Mouse (Mus musculus) CH12.LX (cell line): ENCODE measurements around the gene Nup210. TPM values are rescaled to one million over a fixed set of nuclear protein-coding genes. Genes with fewer than 3 reads are reported as not detected.

ENCODE experiments used
- DNase-seq: peaks from one replicate; pipeline ENCODE4 v3.0.0-alpha.2; 2013; ENCODE audit errors: extremely low read depth
- H3K27ac ChIP-seq: 2 replicates; pipeline ENCODE4 v1.5.1; 2012; ENCODE audit warnings: low read depth, mild to moderate bottlenecking, control low read depth, moderate library complexity; ENCODE audit not compliant: insufficient read depth
- H3K27me3 ChIP-seq: replicated peaks from 2 replicates; pipeline ENCODE3; 2012; ENCODE audit warnings: inconsistent platforms
- H3K36me3 ChIP-seq, 2 experiments: replicated peaks in 1 of 2; 2 replicates each; pipeline versions ENCODE3 to v1.6.1; 2012; ENCODE audit warnings: inconsistent platforms in 1 of 2, low read length in 1 of 2, mild to moderate bottlenecking in 1 of 2, mixed read lengths in 1 of 2, moderate library complexity in 1 of 2; ENCODE audit not compliant: control insufficient read depth in 1 of 2, insufficient read depth in 1 of 2
- H3K4me1 ChIP-seq, 2 experiments: 2 replicates each; pipeline ENCODE4 v1.6.1; 2012; ENCODE audit warnings: inconsistent platforms in 1 of 2, moderate library complexity in 1 of 2; ENCODE audit not compliant: insufficient read depth in 2 of 2, control insufficient read depth in 1 of 2
- H3K4me2 ChIP-seq: 2 replicates; pipeline ENCODE4 v1.6.1; 2012; ENCODE audit warnings: low read depth, mild to moderate bottlenecking, control low read depth; ENCODE audit not compliant: poor library complexity, insufficient read depth, severe bottlenecking
- H3K4me3 ChIP-seq, 3 experiments: fragments of 150-350 bp in 1 of 3; sonication (generic) in 1 of 3; replicated peaks in 1 of 3; 2 replicates each; pipeline versions ENCODE3 to v1.5.1; 2011 to 2012; ENCODE audit warnings: low read depth in 2 of 3, low read length in 2 of 3, mild to moderate bottlenecking in 2 of 3, moderate library complexity in 2 of 3, control low read depth in 1 of 3, improper control_type of control experiment in 1 of 3, inconsistent platforms in 1 of 3, mixed read lengths in 1 of 3; ENCODE audit not compliant: poor library complexity in 1 of 3
- H3K79me2 ChIP-seq: replicated peaks from 2 replicates; pipeline ENCODE4 v1.6.1; 2012; ENCODE audit warnings: mild to moderate bottlenecking, moderate library complexity; ENCODE audit not compliant: control insufficient read depth, poor library complexity, insufficient read depth, severe bottlenecking; ENCODE audit errors: extremely low read depth
- H3K9ac ChIP-seq: 2 replicates; pipeline ENCODE4 v1.6.1; 2012; ENCODE audit warnings: low read depth, mild to moderate bottlenecking, control low read depth, moderate library complexity; ENCODE audit not compliant: insufficient read depth
- H3K9me3 ChIP-seq: replicated peaks from 2 replicates; pipeline ENCODE3; 2012; ENCODE audit warnings: low read length, inconsistent platforms, mixed read lengths
- BHLHE40 ChIP-seq: IDR thresholded peaks from 2 replicates; pipeline ENCODE4 v1.6.1; 2011; ENCODE audit warnings: mild to moderate bottlenecking, low read depth, low read length, improper control_type of control experiment
- CHD1 ChIP-seq: IDR thresholded peaks from 2 replicates; pipeline ENCODE4 v1.6.1; 2012; ENCODE audit warnings: low read depth, low read length, improper control_type of control experiment, inconsistent platforms
- CHD2 ChIP-seq: IDR thresholded peaks from 2 replicates; pipeline ENCODE4 v1.6.1; 2011; ENCODE audit warnings: low read length, improper control_type of control experiment
- CTCF ChIP-seq, 2 experiments: IDR thresholded peaks in 1 of 2; conservative IDR thresholded peaks in 1 of 2; 2 replicates each; pipeline ENCODE4 v1.5.1; 2011 to 2012; ENCODE audit warnings: low read depth in 2 of 2, low read length in 2 of 2, improper control_type of control experiment in 1 of 2, inconsistent platforms in 1 of 2, mild to moderate bottlenecking in 1 of 2, moderate library complexity in 1 of 2
- E2F4 ChIP-seq: IDR thresholded peaks from 2 replicates; pipeline ENCODE4 v1.6.1; 2011; ENCODE audit warnings: low read depth, low read length, improper control_type of control experiment; ENCODE audit not compliant: insufficient replicate concordance
- ELF1 ChIP-seq: IDR thresholded peaks from 2 replicates; pipeline ENCODE4 v1.6.1; 2014; ENCODE audit warnings: low read depth, mild to moderate bottlenecking, inconsistent platforms, low read length, improper control_type of control experiment
- EP300 ChIP-seq: IDR thresholded peaks from 2 replicates; pipeline ENCODE4 v1.6.1; 2011; ENCODE audit warnings: low read length, improper control_type of control experiment
- ETS1 ChIP-seq: conservative IDR thresholded peaks from 2 replicates; pipeline ENCODE4 v1.6.1; 2012; ENCODE audit warnings: low read depth, mild to moderate bottlenecking, inconsistent platforms, low read length, improper control_type of control experiment, moderate library complexity
- GABPA ChIP-seq: IDR thresholded peaks from 2 replicates; pipeline ENCODE4 v1.6.1; 2012; ENCODE audit warnings: low read depth, low read length, improper control_type of control experiment, inconsistent platforms; ENCODE audit not compliant: insufficient replicate concordance
- HCFC1 ChIP-seq: IDR thresholded peaks from 2 replicates; pipeline ENCODE4 v1.6.1; 2012; ENCODE audit warnings: low read depth, mild to moderate bottlenecking, inconsistent platforms, low read length, improper control_type of control experiment
- IRF4 ChIP-seq: IDR thresholded peaks from 2 replicates; pipeline ENCODE4 v1.6.1; 2014; ENCODE audit warnings: low read depth, mild to moderate bottlenecking, inconsistent platforms, low read length, improper control_type of control experiment
- JUN ChIP-seq: IDR thresholded peaks from 2 replicates; pipeline ENCODE4 v1.6.1; 2011; ENCODE audit warnings: low read depth, mild to moderate bottlenecking, low read length, improper control_type of control experiment, moderate library complexity; ENCODE audit not compliant: insufficient read depth
- JUND ChIP-seq: conservative IDR thresholded peaks from 2 replicates; pipeline ENCODE4 v1.6.1; 2011; ENCODE audit warnings: low read depth, low read length, improper control_type of control experiment
- KAT2A ChIP-seq: IDR thresholded peaks from 2 replicates; pipeline ENCODE4 v1.6.1; 2012; ENCODE audit warnings: low read length, improper control_type of control experiment, inconsistent platforms; ENCODE audit not compliant: insufficient replicate concordance
- MAFK ChIP-seq: IDR thresholded peaks from 2 replicates; pipeline ENCODE4 v1.6.1; 2011; ENCODE audit warnings: low read length, improper control_type of control experiment; ENCODE audit not compliant: insufficient replicate concordance
- MAX ChIP-seq: IDR thresholded peaks from 2 replicates; pipeline ENCODE4 v1.6.1; 2011; ENCODE audit warnings: low read length, improper control_type of control experiment
- MAZ ChIP-seq: IDR thresholded peaks from 2 replicates; pipeline ENCODE4 v1.6.1; 2012; ENCODE audit warnings: low read depth, mild to moderate bottlenecking, inconsistent platforms, low read length, improper control_type of control experiment, moderate library complexity
- MEF2A ChIP-seq: IDR thresholded peaks from 2 replicates; pipeline ENCODE4 v1.6.1; 2014; ENCODE audit warnings: low read depth, mild to moderate bottlenecking, inconsistent platforms, low read length, improper control_type of control experiment, borderline replicate concordance
- MXI1 ChIP-seq: IDR thresholded peaks from 2 replicates; pipeline ENCODE4 v1.6.1; 2011; ENCODE audit warnings: mild to moderate bottlenecking, low read depth, low read length, improper control_type of control experiment
- MYC ChIP-seq: IDR thresholded peaks from 2 replicates; pipeline ENCODE4 v1.6.1; 2011; ENCODE audit warnings: low read depth, mild to moderate bottlenecking, improper control_type of control experiment, low read length
- NELFE ChIP-seq: IDR thresholded peaks from 2 replicates; pipeline ENCODE4 v1.6.1; 2011; ENCODE audit warnings: low read depth, low read length, improper control_type of control experiment
- NRF1 ChIP-seq: IDR thresholded peaks from 2 replicates; pipeline ENCODE4 v1.6.1; 2014; ENCODE audit warnings: low read depth, mild to moderate bottlenecking, inconsistent platforms, low read length, improper control_type of control experiment, moderate library complexity
- PAX5 ChIP-seq: IDR thresholded peaks from 2 replicates; pipeline ENCODE4 v1.6.1; 2012; ENCODE audit warnings: low read length, inconsistent platforms, mixed read lengths
- POLR2A ChIP-seq: IDR thresholded peaks from 2 replicates; pipeline ENCODE4 v1.6.1; 2011; ENCODE audit warnings: low read depth, mild to moderate bottlenecking, improper control_type of control experiment, low read length
- POLR2AphosphoS2 ChIP-seq: IDR thresholded peaks from 2 replicates; pipeline ENCODE4 v1.6.1; 2011; ENCODE audit warnings: low read depth, low read length, improper control_type of control experiment
- RAD21 ChIP-seq: IDR thresholded peaks from 2 replicates; pipeline ENCODE4 v1.6.1; 2011; ENCODE audit warnings: low read depth, mild to moderate bottlenecking, low read length, improper control_type of control experiment, moderate library complexity
- RCOR1 ChIP-seq: conservative IDR thresholded peaks from 2 replicates; pipeline ENCODE4 v1.6.1; 2012; ENCODE audit warnings: low read depth, mild to moderate bottlenecking, inconsistent platforms, low read length, improper control_type of control experiment
- SIN3A ChIP-seq: IDR thresholded peaks from 2 replicates; pipeline ENCODE4 v1.6.1; 2012; ENCODE audit warnings: low read length, improper control_type of control experiment, inconsistent platforms
- SMC3 ChIP-seq: IDR thresholded peaks from 2 replicates; pipeline ENCODE4 v1.6.1; 2011; ENCODE audit warnings: low read depth, low read length, improper control_type of control experiment
- TBP ChIP-seq: conservative IDR thresholded peaks from 2 replicates; pipeline ENCODE4 v1.6.1; 2011; ENCODE audit warnings: low read depth, low read length, improper control_type of control experiment
- TCF12 ChIP-seq: IDR thresholded peaks from 2 replicates; pipeline ENCODE4 v1.6.1; 2014; ENCODE audit warnings: low read depth, mild to moderate bottlenecking, inconsistent platforms, low read length, improper control_type of control experiment
- UBTF ChIP-seq: IDR thresholded peaks from 2 replicates; pipeline ENCODE4 v1.6.1; 2012; ENCODE audit warnings: low read depth, mild to moderate bottlenecking, inconsistent platforms, low read length, improper control_type of control experiment, moderate library complexity
- USF1 ChIP-seq: IDR thresholded peaks from 2 replicates; pipeline ENCODE4 v1.6.1; 2014; ENCODE audit warnings: low read depth, mild to moderate bottlenecking, inconsistent platforms, low read length, improper control_type of control experiment
- USF2 ChIP-seq: conservative IDR thresholded peaks from 2 replicates; pipeline ENCODE4 v1.6.1; 2011; ENCODE audit warnings: low read depth, low read length, improper control_type of control experiment
- ZC3H11A ChIP-seq: IDR thresholded peaks from 2 replicates; pipeline ENCODE4 v1.6.1; 2012; ENCODE audit warnings: low read depth, mild to moderate bottlenecking, inconsistent platforms, low read length, improper control_type of control experiment
- ZKSCAN1 ChIP-seq: IDR thresholded peaks from 2 replicates; pipeline ENCODE4 v1.6.1; 2012; ENCODE audit warnings: low read depth, inconsistent platforms, low read length, improper control_type of control experiment, borderline replicate concordance
- ZMIZ1 ChIP-seq: IDR thresholded peaks from 2 replicates; pipeline ENCODE4 v1.6.1; 2012; ENCODE audit warnings: low read depth, mild to moderate bottlenecking, inconsistent platforms, low read length, improper control_type of control experiment
- ZNF384 ChIP-seq: IDR thresholded peaks from 2 replicates; pipeline ENCODE4 v1.6.1; 2012; ENCODE audit warnings: low read depth, low read length, improper control_type of control experiment, inconsistent platforms
- dilution Hi-C: fragments of 300-500 bp; cut with MboI; formaldehyde crosslinking; loops from 2 replicates; pipeline ENCODE4 v1.14.3; 2020; ENCODE audit warnings: low sequenced_read_pairs; ENCODE audit not compliant: extremely low pct_unique_long_range_greater_than_20kb, extremely low pct_ligation_motif_present
- in situ Hi-C: fragments of 300-500 bp; cut with MboI; formaldehyde crosslinking; loops from 3 replicates; pipeline ENCODE4 v1.14.3; 2019; ENCODE audit warnings: low sequenced_read_pairs, low pct_ligation_motif_present, low pct_unique_long_range_greater_than_20kb, mixed read lengths
- polyA plus RNA-seq: library from polyadenylated mRNA; unstranded; fragments of >175 nt; gene quantifications from 2 replicates; pipeline ENCODE4 v1.2.1, GENCODE M21; 2012; ENCODE audit warnings: low read depth; ENCODE audit not compliant: insufficient read length
- total RNA-seq, 2 experiments: library from RNA; depleted of rRNA; stranded (reverse); fragments of 300-350 nt in 1 of 2; fragments of >200 nt in 1 of 2; gene quantifications; 2 replicates each; pipeline ENCODE4 v1.2.3; 2012 to 2014

Nup210 gene
- total and polyA plus RNA-seq, 3 experiments: 41.9 to 103 (median 73.1) TPM

DNA sequence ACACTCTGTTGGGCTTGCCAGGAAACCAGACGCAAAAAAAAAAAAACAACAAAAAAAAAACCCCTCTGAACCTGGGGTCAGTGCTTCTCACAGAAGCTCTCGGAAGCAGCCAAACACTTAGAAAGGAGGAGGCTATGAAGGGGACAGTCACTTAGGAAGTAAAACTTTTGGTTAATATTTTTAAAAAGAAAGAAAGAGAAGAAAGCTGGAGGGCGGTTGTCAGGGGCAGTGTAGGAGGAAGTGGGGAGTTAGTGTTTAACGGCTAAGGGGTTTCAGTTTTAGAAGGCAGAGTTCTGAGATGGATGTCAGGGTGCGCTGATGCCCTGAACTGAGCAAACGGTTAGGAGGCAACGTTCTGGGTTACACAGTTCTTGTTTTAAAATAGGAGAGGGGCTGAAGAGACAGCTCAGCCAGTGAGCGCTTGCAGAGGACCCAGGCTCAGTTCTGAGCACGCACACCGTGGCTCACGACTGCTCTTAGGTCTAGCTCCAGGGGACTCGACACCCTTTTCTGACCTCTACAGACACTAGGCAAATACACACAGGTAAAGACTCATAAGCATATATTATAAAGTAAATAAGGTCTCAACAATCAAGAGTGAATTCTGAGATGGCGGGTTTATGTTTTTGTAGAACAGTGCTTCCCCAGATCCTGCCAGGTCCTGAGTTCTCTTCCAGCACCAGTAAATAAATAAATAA, 6.2 kb downstream of the Nup210 start:
- Histone ChIP-seq H3K4me1 (peaks cover 14 to 80% of the 10 kb centered on the region in 2 experiments), H3K27me3 (no peaks in the 10 kb centered on the region), H3K79me2 (peaks cover 77% of the 10 kb centered on the region), H3K27ac (peak overlapping the region; percentile 81), H3K9me3 (peaks cover 3% of the 10 kb centered on the region), H3K4me2 (peak overlapping the region; percentile 93), H3K36me3 (peaks cover 0 to 39% of the 10 kb centered on the region in 2 experiments), H3K4me3 (peak overlapping the region; percentile 40 to 47 (median 46)), H3K9ac (peak overlapping the region; percentile 72)
- TF ChIP-seq MAZ: peak; percentile 72; the same call in 1 of the 2 replicates
- TF ChIP-seq USF1: no peak
- TF ChIP-seq MYC: peak; percentile 78
- TF ChIP-seq ZKSCAN1: no peak
- TF ChIP-seq ZNF384: peak; percentile 95
- peak; percentile 84; the same call in 1 of the 2 replicates for TF ChIP-seq CHD1
- TF ChIP-seq PAX5: no peak
- peak; percentile 45; the same call in 1 of the 2 replicates for TF ChIP-seq NELFE
- TF ChIP-seq ELF1: peak; percentile 68
- TF ChIP-seq JUND: peak; percentile 25
- no peak for TF ChIP-seq ZC3H11A
- TF ChIP-seq MEF2A: peak; percentile 35; the same call in 1 of the 2 replicates
- TF ChIP-seq SIN3A: peak; percentile 83
- TF ChIP-seq JUN: peak; percentile 47
- TF ChIP-seq RAD21: no peak
- TF ChIP-seq UBTF: no peak
- TF ChIP-seq MAFK: no peak
- no peak for TF ChIP-seq NRF1
- TF ChIP-seq BHLHE40: peak; percentile 54
- no peak for TF ChIP-seq GABPA
- TF ChIP-seq POLR2AphosphoS2: no peak
- TF ChIP-seq CHD2: 0 out of 2 replicates have a peak, but pooled peaks have one; percentile 41
- 0 out of 2 replicates have a peak, but pooled peaks have one; percentile 38 for TF ChIP-seq E2F4
- TF ChIP-seq KAT2A: no peak
- no peak for TF ChIP-seq CTCF (conservative IDR thresholded peaks at IDR 0.05 in 1 of 2, IDR thresholded peaks at IDR 0.05 in 1 of 2; ENCODE audit: low read depth in 2 of 2, low read length in 2 of 2)
- TF ChIP-seq ETS1: peak; percentile 48
- TF ChIP-seq USF2: no peak
- no peak for TF ChIP-seq ZMIZ1
- peak; percentile 91 for TF ChIP-seq EP300
- TF ChIP-seq MXI1: peak; percentile 62
- TF ChIP-seq TCF12: peak; percentile 84
- peak; percentile 93 for TF ChIP-seq IRF4
- peak; percentile 57 for TF ChIP-seq POLR2A
- TF ChIP-seq RCOR1: peak; percentile 76
- 0 out of 2 replicates have a peak, but pooled peaks have one; percentile 45 for TF ChIP-seq MAX
- peak; percentile 80 for TF ChIP-seq TBP
- peak; percentile 45; the same call in 1 of the 2 replicates for TF ChIP-seq HCFC1
- TF ChIP-seq SMC3: no peak
- dilution Hi-C loops (no loop called here), in situ Hi-C loops (no loop called here)
- peak; percentile 60 for DNase-seq
